18 mouse cellular contexts compared by ENCODE assay signal in genomic region chr7:76411933-76412587, GRCm38 (mm10).
A peak's percentile ranks its signal among the peaks of the same experiment; 100 is the strongest.
DNase-seq lines count a peak whose midpoint lies in the region; ATAC-seq and TF ChIP-seq lines count a peak whose summit lies in the region.
"Had no signal": no experiment of that assay in that cellular context is flagged by ENCODE, and none has a peak within 500 bp of the region (broad histone marks: within the 10 kb centered on the region; RNA-seq: fewer than 3 reads in every experiment).

No protein-coding gene starts in this region.

- H3K36me3 ChIP-seq in heart, embryonic 12.5 days = no peaks in the 10 kb centered on the region
- H3K36me3 ChIP-seq: embryonic facial prominence, embryonic 12.5 days; forebrain, embryonic 15.5 days; hindbrain, embryonic 13.5 days had no signal

- H3K9me3 ChIP-seq in heart, embryonic 12.5 days (replicated peaks) = no peaks in the 10 kb centered on the region
- H3K9me3 ChIP-seq: embryonic facial prominence, embryonic 12.5 days; forebrain, embryonic 15.5 days; hindbrain, embryonic 13.5 days had no signal

- WGBS in heart, embryonic 12.5 days = 83% methylated on average over 4 of the region's 4 CpGs

- intact Hi-C loops in gastrocnemius, adult 2 months (cut with DNase I) = no loop called here

- H3K4me2 ChIP-seq in heart, embryonic 12.5 days = no peak overlapping the region
- H3K4me2 ChIP-seq: embryonic facial prominence, embryonic 12.5 days; forebrain, embryonic 15.5 days; hindbrain, embryonic 13.5 days had no signal

- ATAC-seq in heart, embryonic 12.5 days (ENCODE audit: insufficient number of reproducible peaks, low FRiP score) = no peak
- ATAC-seq in megakaryocyte, adult 5-6 weeks (ENCODE audit: poor library complexity, severe bottlenecking) = peak; percentile 87
- ATAC-seq: forebrain, embryonic 15.5 days; hindbrain, postnatal 0 days had no signal

- peaks cover 16% of the 10 kb centered on the region for H3K4me1 ChIP-seq in heart, embryonic 12.5 days (replicated peaks)
- H3K4me1 ChIP-seq: embryonic facial prominence, embryonic 12.5 days; forebrain, embryonic 15.5 days had no signal

- H3K4me3 ChIP-seq in heart, embryonic 12.5 days = no peak overlapping the region
- no peak overlapping the region for H3K4me3 ChIP-seq in gastrocnemius, adult 2 months
- H3K4me3 ChIP-seq: embryonic facial prominence, embryonic 12.5 days; forebrain, embryonic 15.5 days; hindbrain, embryonic 13.5 days had no signal

- no peak overlapping the region for H3K9ac ChIP-seq in heart, embryonic 12.5 days
- H3K9ac ChIP-seq: embryonic facial prominence, embryonic 12.5 days; forebrain, embryonic 15.5 days; hindbrain, embryonic 13.5 days had no signal

- peak; percentile 29 for DNase-seq in heart, adult 11 months
- peak; percentile 5 to 27 for DNase-seq in B cell, adult 2 months
- DNase-seq in gastrocnemius, adult 2 months = no peak
- DNase-seq in layer of hippocampus, adult 8-10 months (ENCODE audit: low spot score in 2 of 2) = no peak
- DNase-seq in urinary bladder, postnatal 36 days (ENCODE audit: low spot score in 2 of 2) = no peak
- DNase-seq: adrenal gland, postnatal 10 days; cerebellum, adult 11-12 months; cerebellum, adult 9-11 months; cerebellum, postnatal 36 days; gastrocnemius, postnatal 14 days; heart, postnatal 10 days; heart, postnatal 4 days had no signal

- no peak for TF ChIP-seq CTCF in gastrocnemius, adult 2 months (IDR thresholded peaks at IDR 0.05)

- no peaks in the 10 kb centered on the region for H3K27me3 ChIP-seq in heart, embryonic 12.5 days (replicated peaks)
- H3K27me3 ChIP-seq: embryonic facial prominence, embryonic 12.5 days; forebrain, embryonic 15.5 days had no signal

- H3K27ac ChIP-seq in heart, embryonic 12.5 days (ENCODE audit: poor library complexity, severe bottlenecking) = no peak overlapping the region
- H3K27ac ChIP-seq in gastrocnemius, adult 2 months = no peak overlapping the region
- H3K27ac ChIP-seq: embryonic facial prominence, embryonic 12.5 days; forebrain, embryonic 15.5 days; hindbrain, embryonic 13.5 days; hindbrain, postnatal 0 days had no signal

Comparison
In these comparisons a context has a peak if more than half of its experiments do, and no peak if none do; other contexts are left out.
1. DNase-seq: peak in heart, adult 11 months (single experiment) and B cell, adult 2 months (2 of 2); none in gastrocnemius, adult 2 months (single experiment), layer of hippocampus, adult 8-10 months (0 of 2) and urinary bladder, postnatal 36 days (0 of 2).